Mouse (Mus musculus): ENCODE data around the gene Slc3a2. TPM values are rescaled to one million over a fixed set of nuclear protein-coding genes. Genes with fewer than 3 reads are reported as not detected.
"Not testable (repeated sequence)": the region's sequence is repeated elsewhere in the genome, so short reads cannot be mapped to it uniquely, and the experiment has no call there.

Gene Slc3a2
- polyA plus RNA-seq, 1 experiment from 2014 or later = 125 TPM

DNA sequence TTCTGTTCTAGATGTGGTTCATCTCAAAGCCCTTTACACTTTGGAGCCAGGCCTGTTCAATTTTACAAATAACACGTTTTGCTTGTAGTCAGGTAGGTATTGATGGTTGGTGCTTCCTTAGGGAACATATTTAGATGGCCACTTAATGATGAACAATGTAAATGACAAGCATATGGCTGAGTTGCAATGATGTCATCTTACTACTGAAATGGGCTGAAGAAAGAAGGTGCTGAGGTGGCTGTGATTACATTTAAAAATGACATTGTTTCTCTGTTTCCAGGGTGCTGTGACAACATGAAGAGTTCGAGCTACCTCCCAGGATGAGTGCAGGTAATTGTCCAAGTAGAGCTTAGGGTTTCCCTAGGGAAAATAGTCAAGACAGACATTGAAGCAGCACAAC, 1.2 kb upstream of the Slc3a2 start:
- Histone ChIP-seq H3K4me3 (peak overlapping the region; percentile 83), H3K27me3 (replicated peaks; ENCODE audit: low read depth, poor library complexity, severe bottlenecking) (no peaks in the 10 kb centered on the region)

DNA sequence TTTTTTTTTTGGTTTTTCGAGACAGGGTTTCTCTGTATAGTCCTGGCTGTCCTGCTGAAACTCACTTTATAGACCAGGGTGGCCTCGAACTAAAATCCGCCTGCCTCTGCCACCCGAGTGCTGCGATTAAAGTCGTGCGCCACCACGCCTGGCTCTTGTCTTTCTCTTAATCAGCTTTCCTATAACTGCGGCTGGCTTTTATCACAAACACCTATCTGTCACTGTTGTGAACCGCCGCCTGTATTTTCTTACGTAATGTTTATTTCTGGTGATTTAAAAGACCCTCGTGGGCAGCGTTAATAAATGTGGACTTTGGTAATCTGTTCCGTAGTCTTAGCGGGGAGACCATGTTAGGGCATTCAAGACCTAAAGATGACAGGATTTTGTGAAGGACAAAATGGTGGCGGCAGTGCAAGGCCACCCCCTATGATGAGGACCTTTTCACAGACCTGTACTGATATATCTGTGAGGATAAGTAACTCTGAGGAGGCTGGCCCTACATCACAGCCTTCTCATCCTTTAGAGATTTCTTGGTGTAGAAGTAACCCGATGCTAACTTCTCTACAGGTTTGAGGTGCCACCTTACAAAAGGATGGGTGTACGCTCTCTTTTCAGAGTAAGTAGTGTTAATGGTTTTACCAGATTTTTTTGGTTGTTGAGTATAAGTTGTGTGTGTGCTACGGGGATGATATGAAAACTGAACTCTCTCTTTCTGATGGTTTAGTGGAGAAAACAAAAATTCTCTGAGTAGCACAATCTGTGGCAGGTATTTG, 591 bp upstream of the Slc3a2 start:
- no peaks in the 10 kb centered on the region for H3K9me3 ChIP-seq
- H3K36me3 ChIP-seq (replicated peaks) = peaks cover 32% of the 10 kb centered on the region
- peak overlapping the region; percentile 96 for H3K27ac ChIP-seq (replicated peaks)
- WGBS = under 1% methylated on average over 20 of the region's 20 CpGs
- no peaks in the 10 kb centered on the region for H3K27me3 ChIP-seq (replicated peaks; ENCODE audit: low read depth, poor library complexity, severe bottlenecking)
- DNase-seq (ENCODE audit: low spot score) = peak; percentile 26
- H3K4me1 ChIP-seq = peaks cover 25% of the 10 kb centered on the region
- H3K4me3 ChIP-seq = peak overlapping the region; percentile 83

More for the DNA sequence above, 1.2 kb upstream of the Slc3a2 start:
- WGBS = 5% methylated on average over 2 of the region's 2 CpGs
- Histone ChIP-seq H3K4me1 (peaks cover 25% of the 10 kb centered on the region), H3K9me3 (no peaks in the 10 kb centered on the region), H3K36me3 (replicated peaks) (peaks cover 32% of the 10 kb centered on the region), H3K27ac (replicated peaks) (peak overlapping the region; percentile 96)
- no peak for DNase-seq (ENCODE audit: low spot score)

DNA sequence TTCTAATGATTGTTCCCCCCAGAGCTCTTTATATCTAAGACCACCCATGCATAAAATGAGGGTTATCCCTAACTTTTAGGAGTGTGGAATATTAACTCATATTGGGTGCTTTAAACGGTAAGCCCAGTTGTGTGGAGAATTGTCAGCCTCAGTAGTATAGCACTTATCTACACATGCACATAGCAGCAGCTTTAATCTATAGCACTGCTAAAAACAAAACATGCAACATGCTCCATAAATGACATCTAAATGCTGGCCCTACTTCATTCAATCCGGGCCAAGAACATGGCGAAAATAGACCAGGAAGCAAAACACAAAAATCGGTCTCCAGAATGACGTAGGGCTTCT, 636 bp downstream of the Slc3a2 start:
- Histone ChIP-seq H3K27ac (replicated peaks) (peak overlapping the region; percentile 96), H3K4me3 (peak overlapping the region; percentile 83), H3K9me3 (no peaks in the 10 kb centered on the region), H3K4me1 (peaks cover 25% of the 10 kb centered on the region), H3K27me3 (replicated peaks; ENCODE audit: low read depth, poor library complexity, severe bottlenecking) (no peaks in the 10 kb centered on the region), H3K36me3 (replicated peaks) (peaks cover 32% of the 10 kb centered on the region)
- no peak for DNase-seq (ENCODE audit: low spot score)
- WGBS = 3% methylated on average over 5 of the region's 5 CpGs

DNA sequence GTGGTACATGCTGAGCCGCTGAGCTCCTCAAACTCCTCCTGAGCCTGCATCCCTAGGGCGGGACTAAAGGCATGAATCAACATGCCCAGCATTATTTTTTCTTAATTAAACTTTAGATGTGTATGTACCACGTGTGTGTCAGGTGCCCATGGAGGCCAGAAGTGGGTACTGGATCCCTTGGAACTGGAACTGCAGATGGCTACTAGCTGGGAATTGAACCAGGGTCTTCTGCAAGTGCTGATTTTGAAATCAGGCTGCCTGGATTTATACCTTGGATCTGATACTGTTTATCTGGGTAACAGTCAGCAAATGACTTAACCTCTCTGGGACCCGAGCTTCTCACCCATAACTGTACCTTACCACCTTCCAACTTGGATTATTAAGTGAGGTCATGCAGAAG, 1.1 kb downstream of the Slc3a2 start:
- 70% methylated on average over 4 of the region's 4 CpGs for WGBS
- peak overlapping the region; percentile 83 for H3K4me3 ChIP-seq
- H3K9me3 ChIP-seq = no peaks in the 10 kb centered on the region
- H3K27ac ChIP-seq (replicated peaks) = peak overlapping the region; percentile 96; the same call in 1 of the 2 replicates
- peaks cover 32% of the 10 kb centered on the region for H3K36me3 ChIP-seq (replicated peaks)
- H3K27me3 ChIP-seq (replicated peaks; ENCODE audit: low read depth, poor library complexity, severe bottlenecking) = no peaks in the 10 kb centered on the region
- H3K4me1 ChIP-seq = peaks cover 25% of the 10 kb centered on the region
- DNase-seq (ENCODE audit: low spot score) = no peak

DNA sequence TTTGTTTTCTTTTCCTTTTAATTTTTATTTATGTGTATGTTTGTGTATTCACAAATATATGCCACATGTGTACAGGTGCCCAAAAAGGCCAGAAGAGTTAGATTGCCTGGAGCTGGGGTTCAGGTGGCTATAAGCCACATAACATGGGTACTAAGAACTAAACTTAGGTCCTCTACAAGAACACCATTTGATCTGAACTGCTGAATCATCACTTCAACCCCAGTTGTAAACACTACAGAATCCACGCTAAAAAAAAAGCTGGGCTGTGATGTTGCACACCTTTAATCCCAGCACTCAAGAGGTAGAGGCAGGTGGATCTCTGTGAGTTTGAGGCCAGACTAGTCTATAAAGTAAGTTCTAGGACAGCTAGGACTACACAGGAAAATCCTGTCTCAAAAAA, 1.8 kb downstream of the Slc3a2 start:
- 83% methylated on average over 1 of the region's 1 CpGs for WGBS
- Histone ChIP-seq H3K4me3 (peak overlapping the region; percentile 83; the same call in 1 of the 2 replicates), H3K36me3 (replicated peaks) (peaks cover 25% of the 10 kb centered on the region), H3K27me3 (replicated peaks; ENCODE audit: low read depth, poor library complexity, severe bottlenecking) (no peaks in the 10 kb centered on the region), H3K4me1 (peaks cover 25% of the 10 kb centered on the region), H3K27ac (replicated peaks) (no peak overlapping the region), H3K9me3 (no peaks in the 10 kb centered on the region)
- no peak for DNase-seq (ENCODE audit: low spot score)

DNA sequence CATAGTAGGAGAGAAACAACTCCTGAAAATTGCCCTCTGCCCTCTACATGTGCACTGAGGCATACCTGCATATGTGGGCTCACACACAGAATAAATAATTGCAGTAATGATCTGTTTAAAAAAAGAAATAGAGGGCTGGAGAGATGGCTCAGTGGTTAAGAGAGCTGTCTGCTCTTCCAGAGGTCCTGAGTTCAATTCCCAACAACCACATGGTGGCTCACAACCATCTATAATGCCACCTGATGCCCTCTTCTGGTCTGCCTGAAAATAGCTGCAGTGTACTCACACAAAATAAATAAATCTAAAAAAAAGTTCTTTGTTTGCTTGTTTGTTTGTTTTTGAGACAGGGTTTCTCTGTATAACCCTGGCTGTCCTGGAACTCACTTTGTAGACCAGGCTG, 4.1 kb downstream of the Slc3a2 start:
- peaks cover 16% of the 10 kb centered on the region for H3K4me1 ChIP-seq
- H3K9me3 ChIP-seq; H3K27me3 ChIP-seq (replicated peaks; ENCODE audit: low read depth, poor library complexity, severe bottlenecking); H3K27ac ChIP-seq (replicated peaks); DNase-seq (ENCODE audit: low spot score); H3K4me3 ChIP-seq; H3K36me3 ChIP-seq (replicated peaks): not testable (repeated sequence)

DNA sequence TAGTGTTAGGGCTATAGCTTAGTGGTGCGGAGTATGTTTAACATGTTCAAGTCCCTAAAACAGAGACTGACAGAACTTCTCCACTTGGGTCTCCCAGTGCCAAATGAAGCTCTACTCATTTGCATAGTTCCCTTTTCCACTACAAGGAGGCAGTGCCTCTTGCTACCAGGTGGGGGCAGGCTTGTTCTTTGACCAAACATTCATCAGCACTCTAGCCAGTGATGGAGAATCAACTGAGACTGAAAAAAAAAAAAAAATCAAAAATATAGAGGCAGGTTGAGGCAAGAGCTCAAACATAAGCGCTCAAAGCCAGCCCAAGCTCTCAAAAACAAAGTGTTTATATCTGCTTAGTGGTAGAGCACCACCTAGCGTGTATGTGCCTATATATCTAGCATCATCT, 4.8 kb downstream of the Slc3a2 start:
- Histone ChIP-seq H3K36me3 (replicated peaks) (no peaks in the 10 kb centered on the region), H3K27me3 (replicated peaks; ENCODE audit: low read depth, poor library complexity, severe bottlenecking) (no peaks in the 10 kb centered on the region), H3K4me1 (peaks cover 19% of the 10 kb centered on the region), H3K9me3 (no peaks in the 10 kb centered on the region), H3K4me3 (no peak overlapping the region), H3K27ac (replicated peaks) (no peak overlapping the region)
- DNase-seq (ENCODE audit: low spot score) = peak; percentile 67
- 69% methylated on average over 3 of the region's 3 CpGs for WGBS

DNA sequence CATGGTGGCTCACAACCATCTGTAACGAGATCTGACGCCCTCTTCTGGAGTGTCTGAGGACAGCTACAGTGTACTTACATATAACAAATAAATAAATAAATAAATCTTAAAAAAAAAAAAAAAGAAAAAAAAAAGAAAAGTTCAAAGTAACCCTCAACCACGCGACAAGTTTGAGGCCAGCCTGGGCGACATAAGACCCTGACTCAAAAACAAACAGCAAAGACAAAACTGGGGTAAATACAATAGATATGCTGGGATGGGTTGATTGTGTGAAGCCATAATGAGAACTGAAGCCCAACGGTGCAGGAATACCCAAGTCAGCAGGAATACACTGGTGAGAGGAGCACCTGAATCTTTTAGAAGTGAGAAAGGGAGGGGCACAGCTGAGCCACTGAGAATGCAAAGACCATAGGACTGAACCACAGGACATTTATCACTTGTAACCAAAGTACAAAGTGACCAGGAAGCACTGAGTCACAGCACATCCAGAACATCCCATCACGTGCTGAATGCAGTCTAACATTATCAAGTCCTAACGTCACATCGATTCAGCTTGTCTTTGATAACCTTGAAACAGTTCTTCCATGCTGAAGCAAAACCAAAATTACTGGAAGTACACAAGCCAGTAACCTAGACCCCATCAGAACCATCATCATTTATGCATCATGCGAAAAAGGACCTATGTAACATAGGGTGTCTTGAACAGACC, 6.2 kb downstream of the Slc3a2 start:
- Histone ChIP-seq H3K9me3 (no peaks in the 10 kb centered on the region), H3K4me1 (peaks cover 22% of the 10 kb centered on the region), H3K27ac (replicated peaks) (no peak overlapping the region), H3K36me3 (replicated peaks) (peaks cover 5% of the 10 kb centered on the region), H3K4me3 (no peak overlapping the region), H3K27me3 (replicated peaks; ENCODE audit: low read depth, poor library complexity, severe bottlenecking) (no peaks in the 10 kb centered on the region)
- DNase-seq (ENCODE audit: low spot score) = no peak
- 64% methylated on average over 10 of the region's 10 CpGs for WGBS

DNA sequence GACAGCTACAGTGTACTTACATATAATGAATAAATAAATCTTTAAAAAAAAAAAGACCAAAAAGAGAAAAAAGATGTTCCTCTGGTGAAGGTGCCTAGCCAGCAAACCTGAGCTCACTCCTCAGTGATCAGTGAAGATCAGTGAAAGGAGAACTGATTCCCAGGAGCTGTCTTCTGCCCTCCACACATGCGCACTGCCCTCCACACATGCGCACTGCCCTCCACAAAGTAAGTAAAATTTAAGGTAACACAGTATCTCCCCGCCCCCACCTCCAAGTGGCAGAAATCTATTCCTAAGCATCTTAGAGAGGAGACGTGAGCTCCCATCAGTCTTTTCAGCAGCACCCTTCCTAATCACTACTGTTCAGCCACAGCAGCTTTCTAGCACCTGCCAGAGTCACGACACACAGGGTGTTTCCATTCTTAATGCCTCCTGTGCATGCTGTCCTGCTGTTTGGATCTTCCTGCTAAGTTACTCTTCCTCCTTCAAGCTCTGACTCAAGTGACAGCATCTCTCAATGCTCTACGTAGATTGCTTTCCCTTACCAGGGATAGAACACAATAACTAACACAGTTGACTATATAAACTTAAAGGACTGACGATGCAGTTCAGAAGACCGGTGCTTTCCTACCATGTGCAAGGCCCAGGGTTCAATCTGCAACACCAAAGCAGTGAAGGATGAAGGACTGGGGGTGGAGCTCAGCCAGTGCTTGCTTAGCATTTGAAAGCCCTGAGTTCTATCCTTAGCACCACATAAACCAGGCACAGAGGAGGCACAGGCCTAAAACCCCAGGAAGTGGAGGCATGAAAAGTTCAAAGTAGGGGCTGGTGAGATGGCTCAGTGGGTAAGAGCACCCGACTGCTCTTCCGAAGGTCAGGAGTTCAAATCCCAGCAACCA, 7.1 kb downstream of the Slc3a2 start:
- Histone ChIP-seq H3K36me3 (replicated peaks) (peaks cover 13% of the 10 kb centered on the region), H3K4me1 (peaks cover 25% of the 10 kb centered on the region), H3K4me3 (no peak overlapping the region; the same call in 1 of the 2 replicates), H3K9me3 (no peaks in the 10 kb centered on the region), H3K27me3 (replicated peaks; ENCODE audit: low read depth, poor library complexity, severe bottlenecking) (no peaks in the 10 kb centered on the region), H3K27ac (replicated peaks) (no peak overlapping the region)
- WGBS = 67% methylated on average over 10 of the region's 10 CpGs
- DNase-seq (ENCODE audit: low spot score) = no peak

DNA sequence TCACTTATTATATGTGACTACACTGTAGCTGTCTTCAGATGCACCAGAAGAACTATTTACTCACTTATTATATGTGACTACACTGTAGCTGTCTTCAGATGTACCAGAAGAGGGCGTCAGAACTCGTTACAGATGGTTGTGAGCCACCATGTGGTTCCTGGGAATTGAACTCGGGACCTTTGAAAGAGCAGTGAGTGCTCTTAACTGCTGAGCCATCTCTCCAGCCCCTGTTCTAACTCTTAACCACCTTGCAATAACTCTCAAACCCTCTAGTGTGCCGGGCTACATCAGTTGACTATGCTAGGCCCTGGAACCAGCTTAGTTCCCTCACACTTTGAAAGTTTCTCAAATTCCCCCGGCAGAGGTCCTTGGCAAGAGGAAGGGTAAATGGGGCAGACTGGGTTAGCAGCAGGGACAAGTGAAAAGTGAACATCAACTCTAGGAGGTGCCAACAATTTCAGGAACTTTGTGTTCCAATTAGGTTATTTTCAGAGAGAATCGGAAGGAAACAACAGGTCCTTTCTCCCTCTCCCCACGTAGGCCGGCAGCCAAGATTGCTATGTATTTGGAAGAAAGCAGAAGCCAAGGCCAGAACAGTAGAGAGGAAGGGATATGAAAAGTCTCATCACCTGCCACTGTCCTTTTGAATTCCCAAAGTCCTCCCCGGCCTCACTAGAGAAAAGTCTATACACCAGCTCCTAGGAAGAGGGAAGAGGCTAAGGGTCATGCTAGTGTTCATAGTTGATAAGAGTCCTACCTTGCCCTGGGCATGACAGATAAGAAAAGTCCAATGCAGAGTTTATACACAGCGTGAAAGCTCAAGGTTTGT, 8.3 kb downstream of the Slc3a2 start:
- Histone ChIP-seq H3K36me3 (replicated peaks) (peaks cover 25% of the 10 kb centered on the region), H3K4me3 (no peak overlapping the region; the same call in 1 of the 2 replicates), H3K4me1 (peaks cover 34% of the 10 kb centered on the region), H3K9me3 (no peaks in the 10 kb centered on the region), H3K27ac (replicated peaks) (no peak overlapping the region), H3K27me3 (replicated peaks; ENCODE audit: low read depth, poor library complexity, severe bottlenecking) (no peaks in the 10 kb centered on the region)
- DNase-seq (ENCODE audit: low spot score) = no peak
- WGBS = 74% methylated on average over 10 of the region's 10 CpGs

DNA sequence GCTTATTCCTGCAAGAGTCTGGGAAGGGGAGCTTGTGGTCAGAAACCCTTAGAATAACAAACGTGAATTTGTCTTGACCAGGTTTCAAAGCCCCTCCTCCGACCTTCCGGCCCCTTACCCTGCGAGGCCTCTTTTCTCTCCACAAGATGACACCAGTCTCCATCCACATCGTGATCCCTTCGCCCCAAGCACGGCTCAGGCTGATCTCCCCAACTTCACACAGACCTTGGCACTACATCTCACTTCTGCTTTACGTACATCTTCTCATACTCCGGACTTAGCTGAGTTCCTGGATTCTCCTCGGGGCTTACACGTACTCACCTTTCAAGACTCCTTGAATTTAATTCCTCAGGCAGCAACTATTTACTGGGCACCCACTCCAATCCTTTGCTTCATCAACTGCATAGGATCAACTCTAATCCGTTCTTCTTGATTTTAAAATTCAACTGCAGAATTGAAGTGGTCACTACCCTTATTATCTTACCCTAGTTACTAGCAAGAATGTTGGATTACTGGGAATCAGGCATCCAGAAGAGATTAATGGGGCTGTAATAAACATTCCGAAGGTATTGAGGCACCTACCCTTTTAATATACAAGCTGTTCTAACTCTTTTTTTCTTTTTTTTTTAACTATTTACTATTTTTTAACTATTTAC, 9.0 kb downstream of the Slc3a2 start:
- peaks cover 34% of the 10 kb centered on the region for H3K4me1 ChIP-seq
- no peak for DNase-seq (ENCODE audit: low spot score)

More for the DNA sequence above, 9.0 kb downstream of the Slc3a2 start:
- peaks cover 33% of the 10 kb centered on the region for H3K36me3 ChIP-seq (replicated peaks)
- no peaks in the 10 kb centered on the region for H3K27me3 ChIP-seq (replicated peaks; ENCODE audit: low read depth, poor library complexity, severe bottlenecking)
- H3K9me3 ChIP-seq = no peaks in the 10 kb centered on the region
- WGBS = 8% methylated on average over 13 of the region's 13 CpGs
- peak overlapping the region; percentile 90 for H3K4me3 ChIP-seq
- H3K27ac ChIP-seq (replicated peaks) = peak overlapping the region; percentile 96

All from embryonic facial prominence, embryonic 10.5 days (tissue).